Mouse (Mus musculus) cerebellum, adult 9-10 months (tissue): ENCODE measurements around the gene Hspb9.

Experiments
- DNase-seq: peaks from one replicate; pipeline ENCODE4 v3.0.0; 2022

The Hspb9 gene

GRCm38 (mm10) chr11:100735954-100736745 is 22.5 kb downstream of the Hspb9 start:
- DNase-seq, result no peak

- no peak for DNase-seq
Observed at GRCm38 (mm10) chr11:100736746-100737080, 23.1 kb downstream of the Hspb9 start.

- peak; percentile 45 for DNase-seq
Observed at GRCm38 (mm10) chr11:100737105-100737733, 23.6 kb downstream of the Hspb9 start.

- DNase-seq, result peak; percentile 100
Observed at GRCm38 (mm10) chr11:100738066-100738604, 24.5 kb downstream of the Hspb9 start, which contains the start of gene Rab5c. Gene Rab5c (minus strand): TSS chr11:100738215.

- DNase-seq, result peak; percentile 61
Observed at GRCm38 (mm10) chr11:100738749-100739148, 25.1 kb downstream of the Hspb9 start.

GRCm38 (mm10) chr11:100741348-100741747 is 27.7 kb downstream of the Hspb9 start:
- DNase-seq, result peak; percentile 51

- peak; percentile 62 for DNase-seq
Observed at GRCm38 (mm10) chr11:100745085-100745484, 31.4 kb downstream of the Hspb9 start.

GRCm38 (mm10) chr11:100746546-100746945 is 32.9 kb downstream of the Hspb9 start:
- DNase-seq, result no peak

GRCm38 (mm10) chr11:100747114-100747513 is 33.5 kb downstream of the Hspb9 start:
- DNase-seq, result no peak

GRCm38 (mm10) chr11:100748620-100749019 is 35.0 kb downstream of the Hspb9 start:
- no peak for DNase-seq

GRCm38 (mm10) chr11:100749469-100749868 is 35.8 kb downstream of the Hspb9 start:
- no peak for DNase-seq

GRCm38 (mm10) chr11:100750127-100750526 is 36.5 kb downstream of the Hspb9 start:
- DNase-seq, result no peak

GRCm38 (mm10) chr11:100752294-100752693 is 38.6 kb downstream of the Hspb9 start:
- no peak for DNase-seq

- no peak for DNase-seq
Observed at GRCm38 (mm10) chr11:100754021-100754692, 40.5 kb downstream of the Hspb9 start.

- DNase-seq, result no peak
Observed at GRCm38 (mm10) chr11:100754693-100755057, 41.0 kb downstream of the Hspb9 start.

- no peak for DNase-seq
Observed at GRCm38 (mm10) chr11:100756476-100756875, 42.8 kb downstream of the Hspb9 start.

GRCm38 (mm10) chr11:100757566-100757965 is 43.9 kb downstream of the Hspb9 start:
- DNase-seq, result no peak

- no peak for DNase-seq
Observed at GRCm38 (mm10) chr11:100758707-100759610, 45.3 kb downstream of the Hspb9 start.

GRCm38 (mm10) chr11:100759611-100760233 is 46.1 kb downstream of the Hspb9 start, which contains the start of gene Kcnh4:
Gene Kcnh4 (minus strand): TSS chr11:100759942.
- peak; percentile 56 for DNase-seq

GRCm38 (mm10) chr11:100761547-100762045 is 47.9 kb downstream of the Hspb9 start:
- peak; percentile 90 for DNase-seq

GRCm38 (mm10) chr11:100762831-100763230 is 49.2 kb downstream of the Hspb9 start, which contains the start of gene Hcrt:
Gene Hcrt (minus strand): TSS chr11:100762931.
- no peak for DNase-seq
